Mouse (Mus musculus): ENCODE data around the gene Prrg4. TPM values are rescaled to one million over a fixed set of nuclear protein-coding genes. Genes with fewer than 3 reads are reported as not detected.
A peak's percentile ranks its signal among the peaks of the same experiment; 100 is the strongest.
"Not testable (repeated sequence)": the region's sequence is repeated elsewhere in the genome, so short reads cannot be mapped to it uniquely, and the experiment has no call there.

Gene Prrg4
- polyA plus RNA-seq, 1 experiment from 2014 or later, result 0.48 TPM

- TF ChIP-seq CTCF (IDR thresholded peaks at IDR 0.05; ENCODE audit: low read depth), result no peak
- WGBS, result 88% methylated on average over 13 of the region's 13 CpGs
- no peak within 1 kb of the TSS for H3K9ac ChIP-seq (ENCODE audit: low read depth, low read length)
- no peak within 1 kb of the TSS for H3K4me3 ChIP-seq (ENCODE audit: low read depth, low read length)
- H3K4me1 ChIP-seq (replicated peaks; ENCODE audit: control insufficient read depth, insufficient read depth, low read length), result no peaks in the 10 kb centered on the region
- no peaks in the 10 kb centered on the region for H3K9me3 ChIP-seq (ENCODE audit: control insufficient read depth)
- no peak within 1 kb of the TSS for H3K27ac ChIP-seq (ENCODE audit: low read depth, low read length)
- H3K4me2 ChIP-seq (replicated peaks; ENCODE audit: low read depth), result no peak within 1 kb of the TSS
- no peaks in the 10 kb centered on the region for H3K36me3 ChIP-seq (ENCODE audit: control insufficient read depth, insufficient read depth)
- H3K27me3 ChIP-seq (replicated peaks; ENCODE audit: control insufficient read depth, insufficient read depth, low read length), result no peaks in the 10 kb centered on the region
- ATAC-seq, result no peak
Observed at GRCm38 (mm10) chr2:104867282-104867855, 17.7 kb upstream of the Prrg4 start, which contains the start of gene Ccdc73. TSS of gene Ccdc73 (plus strand) at chr2:104867805.

GRCm38 (mm10) chr2:104864176-104864860, 14.6 kb upstream of the Prrg4 start:
- Histone ChIP-seq H3K4me3 (ENCODE audit: low read depth, low read length) (no peak overlapping the region), H3K27ac (ENCODE audit: low read depth, low read length) (no peak overlapping the region), H3K27me3 (replicated peaks; ENCODE audit: control insufficient read depth, insufficient read depth, low read length) (no peaks in the 10 kb centered on the region), H3K4me1 (replicated peaks; ENCODE audit: control insufficient read depth, insufficient read depth, low read length) (no peaks in the 10 kb centered on the region), H3K9ac (ENCODE audit: low read depth, low read length) (no peak overlapping the region), H3K9me3 (ENCODE audit: control insufficient read depth) (no peaks in the 10 kb centered on the region), H3K36me3 (ENCODE audit: control insufficient read depth, insufficient read depth) (no peaks in the 10 kb centered on the region), H3K4me2 (replicated peaks; ENCODE audit: low read depth) (no peak overlapping the region)
- ATAC-seq, result peak; percentile 86
- WGBS, result 62% methylated on average over 4 of the region's 4 CpGs
- TF ChIP-seq CTCF (IDR thresholded peaks at IDR 0.05; ENCODE audit: low read depth), result no peak

GRCm38 (mm10) chr2:104860426-104860825, 10.8 kb upstream of the Prrg4 start:
- Histone ChIP-seq H3K9ac (ENCODE audit: low read depth, low read length) (no peak overlapping the region), H3K27me3 (replicated peaks; ENCODE audit: control insufficient read depth, insufficient read depth, low read length) (no peaks in the 10 kb centered on the region), H3K4me3 (ENCODE audit: low read depth, low read length) (no peak overlapping the region), H3K27ac (ENCODE audit: low read depth, low read length) (no peak overlapping the region), H3K4me1 (replicated peaks; ENCODE audit: control insufficient read depth, insufficient read depth, low read length) (no peaks in the 10 kb centered on the region), H3K9me3 (ENCODE audit: control insufficient read depth) (no peaks in the 10 kb centered on the region), H3K4me2 (replicated peaks; ENCODE audit: low read depth) (no peak overlapping the region), H3K36me3 (ENCODE audit: control insufficient read depth, insufficient read depth) (no peaks in the 10 kb centered on the region)
- ATAC-seq, result no peak
- no peak for TF ChIP-seq CTCF (IDR thresholded peaks at IDR 0.05; ENCODE audit: low read depth)
- 76% methylated on average over 10 of the region's 10 CpGs for WGBS

- Histone ChIP-seq H3K9me3 (ENCODE audit: control insufficient read depth) (no peaks in the 10 kb centered on the region), H3K9ac (ENCODE audit: low read depth, low read length) (no peak overlapping the region), H3K27me3 (replicated peaks; ENCODE audit: control insufficient read depth, insufficient read depth, low read length) (no peaks in the 10 kb centered on the region), H3K27ac (ENCODE audit: low read depth, low read length) (no peak overlapping the region), H3K4me1 (replicated peaks; ENCODE audit: control insufficient read depth, insufficient read depth, low read length) (no peaks in the 10 kb centered on the region), H3K4me3 (ENCODE audit: low read depth, low read length) (no peak overlapping the region), H3K36me3 (ENCODE audit: control insufficient read depth, insufficient read depth) (no peaks in the 10 kb centered on the region), H3K4me2 (replicated peaks; ENCODE audit: low read depth) (no peak overlapping the region)
- peak; percentile 100 for ATAC-seq
- 22% methylated on average over 5 of the region's 5 CpGs for WGBS
- no peak for TF ChIP-seq CTCF (IDR thresholded peaks at IDR 0.05; ENCODE audit: low read depth)
Observed at GRCm38 (mm10) chr2:104859060-104859459, 9.4 kb upstream of the Prrg4 start.

- WGBS, result 85% methylated on average over 3 of the region's 3 CpGs
Observed at GRCm38 (mm10) chr2:104858083-104858482, 8.4 kb upstream of the Prrg4 start.

DNA sequence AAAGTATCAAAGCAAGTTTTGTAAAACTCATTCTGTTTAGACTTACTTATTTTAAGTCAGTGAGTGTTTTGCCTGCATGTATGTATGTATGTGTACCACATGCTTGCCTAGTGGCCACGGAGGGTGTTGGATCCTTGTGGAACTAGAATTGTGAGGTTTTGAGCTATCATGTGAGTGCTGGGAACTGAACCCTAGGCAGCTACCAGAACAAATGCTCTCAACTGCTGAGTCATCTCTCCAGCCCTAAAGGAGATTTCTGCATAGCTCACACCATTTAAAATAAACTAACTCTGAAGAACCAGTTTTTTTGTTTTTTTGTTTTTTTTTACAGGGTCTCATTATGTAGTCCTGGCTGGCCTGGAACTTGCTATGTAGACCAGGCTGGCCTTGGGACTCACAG, 6.5 kb upstream of the Prrg4 start:
- Histone ChIP-seq H3K4me1 (replicated peaks; ENCODE audit: control insufficient read depth, insufficient read depth, low read length) (no peaks in the 10 kb centered on the region), H3K27ac (ENCODE audit: low read depth, low read length) (no peak overlapping the region), H3K4me2 (replicated peaks; ENCODE audit: low read depth) (no peak overlapping the region), H3K36me3 (ENCODE audit: control insufficient read depth, insufficient read depth) (no peaks in the 10 kb centered on the region), H3K9ac (ENCODE audit: low read depth, low read length) (no peak overlapping the region), H3K4me3 (ENCODE audit: low read depth, low read length) (no peak overlapping the region), H3K9me3 (ENCODE audit: control insufficient read depth) (no peaks in the 10 kb centered on the region), H3K27me3 (replicated peaks; ENCODE audit: control insufficient read depth, insufficient read depth, low read length) (0 out of 2 replicates have a peak, but pooled peaks cover 2% of the 10 kb centered on the region)
- ATAC-seq, result no peak
- TF ChIP-seq CTCF (IDR thresholded peaks at IDR 0.05; ENCODE audit: low read depth), result no peak
- 59% methylated on average over 1 of the region's 1 CpGs for WGBS

More at GRCm38 (mm10) chr2:104858083-104858482, 8.4 kb upstream of the Prrg4 start:
- H3K27ac ChIP-seq (ENCODE audit: low read depth, low read length); H3K4me3 ChIP-seq (ENCODE audit: low read depth, low read length); H3K4me1 ChIP-seq (replicated peaks; ENCODE audit: control insufficient read depth, insufficient read depth, low read length); H3K36me3 ChIP-seq (ENCODE audit: control insufficient read depth, insufficient read depth); H3K27me3 ChIP-seq (replicated peaks; ENCODE audit: control insufficient read depth, insufficient read depth, low read length); H3K4me2 ChIP-seq (replicated peaks; ENCODE audit: low read depth); H3K9ac ChIP-seq (ENCODE audit: low read depth, low read length); ATAC-seq; H3K9me3 ChIP-seq (ENCODE audit: control insufficient read depth): not testable (repeated sequence)
